Mouse (Mus musculus): ENCODE results near the gene Cela2a. TPM values are rescaled to one million over a fixed set of nuclear protein-coding genes. Genes with fewer than 3 reads are reported as not detected.

Cela2a gene
- polyA plus RNA-seq, 1 experiment from 2014 or later, result 754 TPM

DNA sequence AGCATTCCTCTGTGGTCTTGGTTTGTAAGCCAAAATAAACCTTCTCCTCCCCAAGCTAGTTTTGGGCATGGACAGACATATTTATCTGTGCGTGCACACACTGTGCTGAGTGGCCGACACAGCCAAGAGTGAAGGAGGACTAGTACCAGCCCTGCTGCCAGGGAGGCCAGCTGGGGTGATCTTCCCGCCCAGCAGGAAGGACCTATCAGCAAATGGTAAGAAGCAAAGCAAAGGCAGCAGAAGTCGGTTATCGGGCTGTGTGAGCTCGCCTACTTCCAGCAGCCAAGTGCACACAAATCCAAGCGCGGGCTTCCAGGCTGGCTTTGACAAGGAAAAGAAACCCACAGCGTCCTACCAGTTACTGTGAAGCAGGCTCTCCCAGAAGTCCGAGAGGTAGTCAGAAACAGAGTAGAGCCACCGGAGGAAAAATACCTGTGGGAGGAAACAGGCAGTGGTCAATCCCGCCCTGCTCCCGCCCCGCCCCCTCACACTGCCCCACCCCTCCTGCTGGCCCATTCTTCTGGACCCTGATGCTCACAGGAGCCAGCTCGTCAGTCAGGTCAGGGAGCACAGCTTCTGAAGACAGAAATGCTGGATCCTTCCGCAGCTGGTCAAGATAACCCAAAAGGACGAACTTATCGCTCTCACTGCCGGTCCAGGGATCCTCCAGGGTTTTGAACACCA, 58.5 kb downstream of the Cela2a start:
- Histone ChIP-seq H3K4me1 (ENCODE audit: control insufficient read depth, insufficient read depth, low read length) (peaks cover 20% of the 10 kb centered on the region), H3K9me3 (replicated peaks; ENCODE audit: control insufficient read depth, low read length) (no peaks in the 10 kb centered on the region), H3K9ac (ENCODE audit: low read length) (peak overlapping the region; percentile 12; the same call in 1 of the 2 replicates), H3K27ac (ENCODE audit: low read length) (peak overlapping the region; percentile 89), H3K27me3 (ENCODE audit: control insufficient read depth, insufficient read depth, low read length) (no peaks in the 10 kb centered on the region), H3K36me3 (ENCODE audit: control insufficient read depth, insufficient read depth, low read length) (0 out of 2 replicates have a peak, but pooled peaks cover 13% of the 10 kb centered on the region), H3K4me3 (replicated peaks; ENCODE audit: low read length) (no peak overlapping the region), H3K4me2 (ENCODE audit: low read depth, low read length) (peak overlapping the region; percentile 20)
- WGBS, result 59% methylated on average over 19 of the region's 19 CpGs
- peak; percentile 73 for ATAC-seq (ENCODE audit: insufficient read depth, low FRiP score)

GRCm38 (mm10) chr4:141766668-141767352, 59.1 kb downstream of the Cela2a start:
- Histone ChIP-seq H3K27ac (ENCODE audit: low read length) (peak overlapping the region; percentile 89), H3K4me1 (ENCODE audit: control insufficient read depth, insufficient read depth, low read length) (peaks cover 20% of the 10 kb centered on the region), H3K27me3 (ENCODE audit: control insufficient read depth, insufficient read depth, low read length) (no peaks in the 10 kb centered on the region), H3K9me3 (replicated peaks; ENCODE audit: control insufficient read depth, low read length) (no peaks in the 10 kb centered on the region), H3K4me3 (replicated peaks; ENCODE audit: low read length) (no peak overlapping the region), H3K9ac (ENCODE audit: low read length) (peak overlapping the region; percentile 13; the same call in 1 of the 2 replicates), H3K36me3 (ENCODE audit: control insufficient read depth, insufficient read depth, low read length) (peaks cover 20% of the 10 kb centered on the region; the same call in 1 of the 2 replicates), H3K4me2 (ENCODE audit: low read depth, low read length) (peak overlapping the region; percentile 20; the same call in 1 of the 2 replicates)
- WGBS, result 42% methylated on average over 19 of the region's 19 CpGs
- peak; percentile 76; the same call in 1 of the 2 replicates for ATAC-seq (ENCODE audit: insufficient read depth, low FRiP score)

DNA sequence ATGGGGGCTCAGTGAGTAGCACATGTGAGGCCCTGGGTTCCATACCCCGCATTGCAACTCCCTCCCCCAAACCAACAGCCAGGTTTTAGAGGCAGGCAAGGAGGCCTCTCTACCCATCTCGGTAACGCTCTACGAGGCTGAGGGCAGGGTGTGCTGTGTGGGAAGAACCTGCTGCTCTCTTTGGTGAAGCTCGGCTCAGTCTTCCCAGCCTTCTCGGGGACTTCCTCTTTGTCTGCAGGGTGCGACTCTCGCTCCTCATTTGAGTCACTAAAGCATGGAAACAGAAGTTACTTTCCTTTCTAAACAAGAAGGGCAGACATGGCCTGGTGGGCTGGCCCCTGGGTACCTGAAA, 59.7 kb downstream of the Cela2a start:
- Histone ChIP-seq H3K27ac (ENCODE audit: low read length) (peak overlapping the region; percentile 89), H3K4me2 (ENCODE audit: low read depth, low read length) (0 out of 2 replicates have a peak overlapping the region, but pooled peaks have one; percentile 20), H3K9ac (ENCODE audit: low read length) (peak overlapping the region; percentile 13; the same call in 1 of the 2 replicates), H3K4me3 (replicated peaks; ENCODE audit: low read length) (no peak overlapping the region), H3K27me3 (ENCODE audit: control insufficient read depth, insufficient read depth, low read length) (no peaks in the 10 kb centered on the region), H3K4me1 (ENCODE audit: control insufficient read depth, insufficient read depth, low read length) (peaks cover 20% of the 10 kb centered on the region), H3K9me3 (replicated peaks; ENCODE audit: control insufficient read depth, low read length) (no peaks in the 10 kb centered on the region), H3K36me3 (ENCODE audit: control insufficient read depth, insufficient read depth, low read length) (peaks cover 21% of the 10 kb centered on the region; the same call in 1 of the 2 replicates)
- 64% methylated on average over 8 of the region's 8 CpGs for WGBS
- ATAC-seq (ENCODE audit: insufficient read depth, low FRiP score), result no peak

GRCm38 (mm10) chr4:141765008-141765407, 61.0 kb downstream of the Cela2a start:
- H3K4me2 ChIP-seq (ENCODE audit: low read depth, low read length), result no peak overlapping the region
- peaks cover 20% of the 10 kb centered on the region for H3K4me1 ChIP-seq (ENCODE audit: control insufficient read depth, insufficient read depth, low read length)
- no peak overlapping the region for H3K9ac ChIP-seq (ENCODE audit: low read length)
- ATAC-seq (ENCODE audit: insufficient read depth, low FRiP score), result no peak
- WGBS, result 90% methylated on average over 3 of the region's 3 CpGs
- no peaks in the 10 kb centered on the region for H3K9me3 ChIP-seq (replicated peaks; ENCODE audit: control insufficient read depth, low read length)
- no peaks in the 10 kb centered on the region for H3K27me3 ChIP-seq (ENCODE audit: control insufficient read depth, insufficient read depth, low read length)
- H3K36me3 ChIP-seq (ENCODE audit: control insufficient read depth, insufficient read depth, low read length), result peaks cover 21% of the 10 kb centered on the region; the same call in 1 of the 2 replicates
- no peak overlapping the region for H3K27ac ChIP-seq (ENCODE audit: low read length)
- no peak overlapping the region for H3K4me3 ChIP-seq (replicated peaks; ENCODE audit: low read length)

Other genes with a start within 250 kb of the Cela2a start
- 77.2 and 85.0 TPM in 2 replicates for gene Fblim1, start 220.1 kb downstream of the Cela2a start, polyA plus RNA-seq (2015; fragmentation: Nextera tagmentation; extraction: Ambion mirVana)
- gene Tmem82, start 207.5 kb downstream of the Cela2a start, polyA plus RNA-seq (2015; fragmentation: Nextera tagmentation; extraction: Ambion mirVana), result 2.7 and 3.8 TPM in 2 replicates
- 0.62 and 1.6 TPM in 2 replicates for gene Slc25a34, start 202.3 kb downstream of the Cela2a start, polyA plus RNA-seq (2015; fragmentation: Nextera tagmentation; extraction: Ambion mirVana)
- 4.4 and 6.3 TPM in 2 replicates for gene Plekhm2, start 161.3 kb downstream of the Cela2a start, polyA plus RNA-seq (2015; fragmentation: Nextera tagmentation; extraction: Ambion mirVana)
- gene Rsc1a1, start 140.6 kb downstream of the Cela2a start, polyA plus RNA-seq (2015; fragmentation: Nextera tagmentation; extraction: Ambion mirVana), result not detected in 2 replicates
- gene Ddi2, start 102.7 kb downstream of the Cela2a start, polyA plus RNA-seq (2015; fragmentation: Nextera tagmentation; extraction: Ambion mirVana), result 18.8 and 19.7 TPM in 2 replicates
- gene Agmat, start 79.5 kb downstream of the Cela2a start, polyA plus RNA-seq (2015; fragmentation: Nextera tagmentation; extraction: Ambion mirVana), result 5.8 and 8.0 TPM in 2 replicates
- 4.5 and 4.7 TPM in 2 replicates for gene Dnajc16, start 35.2 kb downstream of the Cela2a start, polyA plus RNA-seq (2015; fragmentation: Nextera tagmentation; extraction: Ambion mirVana)
- 23.7 and 25.8 TPM in 2 replicates for gene Casp9, start 32.5 kb downstream of the Cela2a start, polyA plus RNA-seq (2015; fragmentation: Nextera tagmentation; extraction: Ambion mirVana)
- 0.18 and 0.67 TPM in 2 replicates for gene Ctrc, start 20.2 kb upstream of the Cela2a start, polyA plus RNA-seq (2015; fragmentation: Nextera tagmentation; extraction: Ambion mirVana)
- gene Efhd2, start 48.8 kb upstream of the Cela2a start, polyA plus RNA-seq (2015; fragmentation: Nextera tagmentation; extraction: Ambion mirVana), result 108 and 110 TPM in 2 replicates
- gene Fhad1, start 188.9 kb upstream of the Cela2a start, polyA plus RNA-seq (2015; fragmentation: Nextera tagmentation; extraction: Ambion mirVana), result 5.3 and 5.8 TPM in 2 replicates

Measured in stomach, embryonic 16.5 days (tissue).